Mouse (Mus musculus): ENCODE measurements around the gene Zdhhc14. TPM values are rescaled to one million over a fixed set of nuclear protein-coding genes. Genes with fewer than 3 reads are reported as not detected.

The Zdhhc14 gene
- polyA plus RNA-seq, 2 experiments from 2014 or later: 0.15 to 0.17 TPM

- ATAC-seq: no peak
Measured at GRCm38 (mm10) chr17:5793593-5793992, 301.2 kb downstream of the Zdhhc14 start.

GRCm38 (mm10) chr17:5794276-5794675, 301.9 kb downstream of the Zdhhc14 start:
- ATAC-seq: no peak

GRCm38 (mm10) chr17:5795369-5795768, 303.0 kb downstream of the Zdhhc14 start:
- no peak for ATAC-seq

GRCm38 (mm10) chr17:5795878-5796277, 303.5 kb downstream of the Zdhhc14 start:
- ATAC-seq: peak; percentile 90

GRCm38 (mm10) chr17:5797124-5797760, 304.9 kb downstream of the Zdhhc14 start:
- no peak for ATAC-seq

- no peak for ATAC-seq
Measured at GRCm38 (mm10) chr17:5798221-5798801, 306.0 kb downstream of the Zdhhc14 start.

DNA sequence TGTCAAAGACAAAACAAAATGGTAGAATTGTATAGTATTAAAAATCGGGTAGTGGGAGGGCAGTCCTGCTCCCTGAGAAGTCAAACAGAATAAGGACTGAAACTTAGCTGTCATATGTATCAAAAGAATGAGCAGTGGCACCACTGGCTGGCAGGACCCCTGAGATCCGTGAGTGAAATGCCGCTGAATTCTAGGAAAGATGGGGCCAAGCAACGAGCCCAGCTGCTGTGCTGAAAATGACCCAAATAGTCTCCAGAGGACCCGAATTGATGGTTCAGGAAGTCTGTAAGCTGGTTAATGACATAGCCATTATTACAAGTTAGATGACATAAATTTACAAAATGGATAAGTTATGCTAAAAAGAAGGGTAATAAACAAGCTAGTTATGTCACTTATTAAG, 306.5 kb downstream of the Zdhhc14 start:
- ATAC-seq: no peak

DNA sequence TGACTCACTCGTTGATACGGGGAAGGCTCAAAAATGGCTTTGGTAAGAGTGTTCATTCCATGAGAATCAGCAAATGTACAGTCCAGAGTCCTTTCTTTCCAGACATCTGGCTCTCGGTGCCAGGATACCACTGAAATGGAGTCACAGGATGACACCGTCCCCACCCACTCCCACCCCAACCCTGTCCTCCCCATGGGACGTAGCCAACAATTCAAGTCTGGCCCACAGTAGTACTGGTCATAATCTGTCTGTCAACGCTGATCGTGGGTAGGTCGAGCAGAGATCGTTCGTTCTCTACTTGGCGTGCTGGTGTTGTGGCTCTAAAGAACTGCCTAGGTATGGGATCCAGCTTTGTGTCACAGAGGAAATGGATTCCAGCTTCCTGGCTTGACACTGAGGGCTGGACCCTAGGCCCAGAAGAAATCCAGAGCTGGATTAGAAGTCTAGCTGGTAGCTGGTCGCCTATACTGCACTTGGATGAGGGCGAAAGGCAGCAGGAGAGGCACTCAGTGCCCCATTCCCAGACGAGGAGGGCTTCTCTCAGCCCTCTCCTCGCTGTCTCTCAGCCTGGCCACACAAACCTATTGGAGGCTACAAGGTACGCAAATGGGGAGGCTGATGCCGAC, 307.2 kb downstream of the Zdhhc14 start:
- ATAC-seq: no peak

- no peak for ATAC-seq
Measured at GRCm38 (mm10) chr17:5800254-5800653, 307.9 kb downstream of the Zdhhc14 start.

DNA sequence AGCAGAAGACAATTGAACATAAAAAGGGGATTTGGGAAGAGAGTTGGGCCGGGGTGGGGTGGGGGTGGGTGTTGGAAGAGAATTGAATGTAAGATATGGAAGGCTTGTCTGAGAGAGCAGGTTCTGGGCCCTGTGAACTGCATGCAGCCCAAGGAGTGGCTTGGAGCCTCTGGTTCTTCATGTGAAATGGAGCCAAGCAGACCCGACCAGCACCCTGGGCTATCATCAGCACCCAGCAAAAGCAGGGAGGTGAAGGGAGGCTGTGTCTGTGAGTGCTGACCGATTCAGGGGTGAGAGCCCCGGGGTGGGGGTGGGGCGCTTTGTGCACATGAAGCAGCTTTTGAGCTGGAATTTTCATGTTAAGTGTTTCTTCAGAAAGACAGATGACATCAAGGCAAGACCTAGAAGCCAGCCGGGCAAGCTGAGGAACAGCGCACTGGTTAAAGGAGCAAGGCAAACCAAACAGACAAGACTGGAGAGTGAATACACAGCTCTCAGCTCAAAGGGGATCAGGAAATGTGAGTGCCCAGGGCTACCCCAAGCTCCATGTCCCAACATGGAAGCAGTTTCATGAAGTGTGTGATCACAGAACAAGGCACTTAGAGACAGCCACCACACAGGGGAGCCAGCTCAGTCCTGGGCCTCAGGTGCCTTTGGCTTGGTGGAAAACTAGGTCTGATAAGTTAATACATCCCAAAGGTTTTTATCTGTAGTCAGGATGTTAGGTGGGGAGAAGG, 308.6 kb downstream of the Zdhhc14 start:
- ATAC-seq: no peak

DNA sequence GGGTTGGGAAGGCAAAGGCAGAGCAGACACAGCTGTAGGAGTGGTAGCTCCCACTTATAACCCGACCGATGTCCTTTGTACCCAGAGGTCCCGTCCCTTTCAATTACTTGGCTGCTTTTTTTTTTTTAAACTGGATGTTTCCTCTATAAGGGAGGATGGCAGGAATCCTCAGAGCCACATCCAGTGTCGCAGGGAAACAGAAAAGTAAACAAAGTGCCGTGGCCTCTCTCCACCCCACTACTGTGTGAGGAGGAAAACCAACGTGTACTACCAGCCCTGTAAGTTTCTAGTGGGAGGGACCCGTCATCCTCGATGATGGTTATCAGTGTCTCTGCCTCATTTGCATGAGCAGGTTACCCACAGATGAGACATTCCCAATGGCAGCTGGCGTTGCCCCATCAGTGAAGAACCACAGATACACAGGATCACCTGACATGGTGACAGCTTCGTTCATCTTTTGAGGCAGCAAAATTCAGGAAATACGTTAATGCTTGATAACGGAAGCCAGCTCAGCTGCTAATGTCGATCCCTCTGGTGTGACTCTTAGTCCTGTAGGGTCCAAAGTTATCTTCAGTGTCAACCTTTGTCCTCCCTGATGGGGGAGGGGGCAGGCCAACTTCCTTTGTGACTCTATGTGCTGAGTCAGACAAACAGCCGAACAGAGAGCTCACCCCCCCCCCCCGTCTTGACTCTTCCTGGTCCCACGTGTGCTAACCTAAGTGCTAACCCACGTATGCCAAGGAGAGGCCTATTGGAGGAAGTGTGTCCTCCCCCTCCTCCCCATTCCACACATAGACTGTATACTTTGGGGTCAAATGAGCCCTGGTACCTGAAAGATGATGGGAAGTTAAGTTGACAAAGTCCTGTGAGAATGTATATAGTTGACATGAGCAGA, 309.7 kb downstream of the Zdhhc14 start:
- ATAC-seq: peak; percentile 16

DNA sequence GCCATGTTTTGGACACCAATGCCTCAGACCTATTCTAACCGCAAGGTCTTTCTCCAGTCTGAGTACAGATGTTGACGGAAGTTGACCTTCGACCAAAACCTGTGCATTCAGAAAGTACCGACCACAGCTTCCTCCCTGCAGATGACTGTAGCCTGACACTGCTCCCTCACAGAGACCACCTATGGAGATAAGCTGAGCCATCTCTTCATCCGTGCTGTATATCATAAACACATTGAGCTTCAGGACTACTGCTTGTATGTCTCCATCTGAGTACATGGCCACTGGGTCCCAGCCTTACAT, 310.2 kb downstream of the Zdhhc14 start:
- peak; percentile 12 for ATAC-seq

Other genes starting within 250 kb of the Zdhhc14 start
- gene Ldhal6b, start 73.8 kb upstream of the Zdhhc14 start, polyA plus RNA-seq (2017; shearing (Covaris generic)): under 1 TPM in 1 of 2 experiments, not detected in 1; 0.30 TPM
- 100 to 1,000 TPM in 1 of 2 experiments, 10 to 100 TPM in 1; 72.3 to 103 TPM for gene Tmem242, start 52.3 kb upstream of the Zdhhc14 start, polyA plus RNA-seq (2017; shearing (Covaris generic))

Data from activated CD4-positive, CD25-positive, alpha-beta regulatory T cell, adult 4 months (primary cell).